Mouse (Mus musculus) Patski (cell line): Measurements from ENCODE around the gene Bank1. TPM values are rescaled to one million over a fixed set of nuclear protein-coding genes. Genes with fewer than 3 reads are reported as not detected.

Source experiments
- ATAC-seq: fragments of 100-300 bp; one replicate; pipeline ENCODE4 v1.8.0; 2021
- CTCF ChIA-PET: fragments of 350-600 bp; sonication (Branson Sonifier 250); formaldehyde crosslinking; loops from one replicate; lab custom pipeline; 2022; ENCODE audit warnings: inconsistent platforms; lab: Charles Lee
- POLR2A ChIA-PET: fragments of 350-600 bp; sonication (Branson Sonifier 250); formaldehyde crosslinking; loops from one replicate; lab custom pipeline; 2022; ENCODE audit warnings: antibody characterized with exemption, inconsistent platforms; lab: Charles Lee
- DNase-seq: peaks from one replicate; pipeline ENCODE4 v3.0.0-alpha.2; 2011; ENCODE audit warnings: low read depth, low spot score
- H3K27me3 ChIP-seq: fragments of 371-371 bp; one replicate; pipeline ENCODE4 v1.5.1; 2021
- CTCF ChIP-seq: fragments of 100-300 bp; IDR thresholded peaks from one replicate; pipeline ENCODE4 v1.5.1; 2021
- in situ Hi-C: fragments of 300-500 bp; cut with MboI; formaldehyde crosslinking; loops from 3 replicates; pipeline ENCODE4 v1.11.1; 2018; ENCODE audit warnings: low pct_unique_long_range_greater_than_20kb, mixed read lengths
- polyA plus RNA-seq: library from polyadenylated mRNA; unstranded; gene quantifications from one replicate; pipeline ENCODE4 v1.2.3, GENCODE M21; 2021

The Bank1 gene
- polyA plus RNA-seq, 1 experiment from 2014 or later = 0.28 TPM

DNA sequence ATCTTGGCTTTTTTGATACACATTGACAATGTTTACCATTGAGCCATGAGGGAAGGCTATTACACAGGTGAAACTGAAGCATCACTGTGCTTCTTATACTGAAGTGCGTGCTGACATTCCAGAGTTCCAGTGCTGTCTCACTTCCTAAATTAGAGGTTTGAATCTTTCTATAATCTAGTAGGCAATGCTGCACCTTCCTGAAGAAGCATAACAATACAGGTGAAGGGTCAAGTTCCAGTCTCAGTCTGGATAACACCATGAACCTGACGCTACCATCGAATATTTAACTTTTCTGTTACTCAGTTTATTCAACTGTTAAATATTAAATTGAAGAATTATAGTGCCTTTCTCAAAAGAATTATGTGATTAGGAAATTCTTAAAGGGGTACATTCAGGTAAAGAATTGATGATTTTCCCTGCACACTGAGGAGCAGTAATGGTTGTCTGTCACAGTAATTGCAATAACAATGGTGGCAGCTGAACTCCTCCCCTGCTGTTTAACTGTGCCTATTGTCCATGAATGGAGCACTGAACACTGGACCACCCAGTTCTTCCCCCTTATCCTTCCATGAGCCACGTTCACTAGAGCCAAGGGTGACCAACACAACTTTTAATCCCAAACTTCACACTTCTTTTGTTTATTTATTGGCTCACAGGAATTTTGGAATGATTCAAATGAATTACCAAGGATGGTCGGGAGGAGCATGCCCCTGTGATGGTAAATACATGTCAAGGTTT, 210.2 kb downstream of the Bank1 start:
- no peak for ATAC-seq
- no peak for DNase-seq
- in situ Hi-C loops = no loop called here
- POLR2A ChIA-PET = interaction anchor here (1.1 kb wide), 1 partner anchor 12 kb away, joined by 3 read pairs; no protein-coding TSS in a partner anchor
- no peak for TF ChIP-seq CTCF
- CTCF ChIA-PET = interaction anchor here (1.2 to 1.5 kb wide), 4 partner anchors 12 to 31 kb away, joined by 3 to 6 read pairs (median 3); no protein-coding TSS in a partner anchor
- no peaks in the 10 kb centered on the region for H3K27me3 ChIP-seq

DNA sequence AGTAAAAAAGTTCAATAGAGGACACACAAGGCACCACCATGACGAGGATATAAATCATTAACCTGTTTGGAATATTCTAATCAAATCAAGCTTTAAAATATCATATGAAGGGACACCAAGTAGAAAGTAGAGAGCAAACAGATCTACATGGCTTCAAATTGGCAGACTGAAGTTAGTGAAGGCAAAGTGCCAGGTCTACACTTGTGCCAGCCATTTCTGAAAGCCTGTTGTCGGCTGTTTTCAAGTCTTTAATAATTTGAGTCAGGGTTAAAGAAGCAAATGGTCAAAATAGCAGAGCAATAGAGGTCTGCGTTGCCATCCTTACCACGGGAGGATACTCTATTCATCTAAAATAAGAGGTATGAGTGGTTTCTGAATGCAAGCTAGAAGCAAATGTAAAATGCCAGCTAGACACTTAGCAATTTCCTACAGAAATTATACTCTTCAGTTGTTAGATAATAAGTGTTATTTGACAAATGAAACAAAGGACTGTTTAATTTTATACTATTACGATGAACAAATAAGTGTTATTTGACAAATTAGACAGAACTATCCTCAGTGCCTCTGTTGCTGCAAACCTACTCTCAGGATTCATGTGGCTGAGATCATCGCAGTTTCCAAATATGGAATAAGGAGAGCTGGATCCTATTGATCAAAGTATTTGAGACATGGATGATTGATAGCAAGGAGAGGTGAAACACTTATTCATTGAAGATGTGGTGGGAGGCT, 216.3 kb downstream of the Bank1 start:
- ATAC-seq (no peak), DNase-seq (no peak)
- TF ChIP-seq CTCF = no peak
- ChIA-PET CTCF (interaction anchor here (1.1 kb wide), 1 partner anchor 42 kb away, joined by 3 read pairs; no protein-coding TSS in a partner anchor), POLR2A (interaction anchor here (0.6 kb wide), 1 partner anchor 51 kb away, joined by 3 read pairs; no protein-coding TSS in a partner anchor)
- in situ Hi-C loops = no loop called here
- H3K27me3 ChIP-seq = peaks cover 5% of the 10 kb centered on the region

DNA sequence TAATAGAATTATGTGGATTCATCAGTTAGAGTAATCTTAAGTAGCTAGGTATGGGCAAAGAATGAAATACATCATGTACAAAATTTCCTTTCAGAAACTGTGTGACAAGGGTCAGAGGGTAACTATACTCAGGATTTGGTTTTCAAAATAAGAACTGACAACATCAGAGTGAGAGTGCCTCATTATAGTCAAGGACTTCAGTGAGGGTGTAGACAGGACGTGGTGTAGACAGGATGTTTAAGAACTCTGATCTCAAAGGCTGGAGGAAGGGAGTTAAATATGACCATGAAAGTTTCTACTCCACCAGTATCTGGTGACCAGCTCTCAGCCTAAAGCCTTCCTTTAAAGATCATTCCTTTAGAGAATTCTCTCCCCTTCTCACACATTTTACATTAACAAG, 219.4 kb downstream of the Bank1 start:
- in situ Hi-C loops = no loop called here
- DNase-seq (no peak), ATAC-seq (no peak)
- POLR2A ChIA-PET = no interaction called here
- peaks cover 10% of the 10 kb centered on the region for H3K27me3 ChIP-seq
- TF ChIP-seq CTCF = no peak
- CTCF ChIA-PET = interaction anchor here (1.2 to 2.5 kb wide), 3 partner anchors 15 to 23 kb away, joined by 3 to 7 read pairs (median 6); no protein-coding TSS in a partner anchor

DNA sequence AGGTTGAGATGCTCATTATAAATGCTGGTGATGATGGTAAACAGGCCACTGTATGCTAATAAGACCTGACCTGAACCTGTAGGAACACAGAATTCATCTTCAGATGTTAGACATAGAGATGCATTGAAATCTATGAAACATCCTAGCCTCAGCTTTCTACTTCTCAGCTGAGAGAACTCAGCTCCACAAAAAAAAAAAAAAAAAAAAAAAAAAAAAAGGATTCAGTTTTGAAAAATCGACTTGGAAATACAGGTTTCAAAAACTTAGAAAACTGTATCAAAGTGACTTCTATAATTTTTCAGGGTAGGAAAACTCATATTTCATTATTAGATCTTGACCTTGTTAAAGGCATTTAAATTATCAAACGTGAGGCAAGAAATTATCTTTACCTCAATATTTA, 222.5 kb downstream of the Bank1 start:
- H3K27me3 ChIP-seq = peaks cover 10% of the 10 kb centered on the region
- in situ Hi-C loops = no loop called here
- ATAC-seq (no peak), DNase-seq (no peak)
- CTCF ChIA-PET = no interaction called here
- no peak for TF ChIP-seq CTCF
- POLR2A ChIA-PET = no interaction called here

DNA sequence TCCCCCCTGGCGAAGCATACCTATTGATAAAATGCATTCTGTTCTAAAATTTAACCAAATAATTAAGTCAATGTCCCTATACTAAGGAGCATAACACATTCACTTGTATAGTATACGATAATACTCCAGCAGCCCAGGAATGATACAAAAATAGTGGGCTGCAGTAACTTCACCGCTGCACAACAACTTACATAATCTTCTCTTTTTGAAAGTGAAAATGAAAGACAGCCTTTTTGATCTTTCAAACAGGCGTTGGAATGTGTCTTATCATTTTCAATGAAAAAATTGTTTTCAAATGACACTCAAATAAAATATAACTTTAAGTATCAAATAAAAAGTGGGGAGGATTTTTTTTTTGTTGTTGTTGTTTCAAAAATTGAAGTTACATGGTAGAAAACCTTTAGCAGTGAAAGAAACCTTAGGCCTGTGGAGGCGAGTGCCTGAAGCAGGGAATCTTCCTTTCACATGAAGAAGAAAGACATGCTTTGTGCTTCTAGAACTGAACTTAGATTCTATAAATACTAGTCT, 224.8 kb downstream of the Bank1 start:
- CTCF ChIA-PET = no interaction called here
- no peak for DNase-seq
- peaks cover 6% of the 10 kb centered on the region for H3K27me3 ChIP-seq
- ATAC-seq = no peak
- in situ Hi-C loops = no loop called here
- POLR2A ChIA-PET = no interaction called here
- TF ChIP-seq CTCF = no peak

DNA sequence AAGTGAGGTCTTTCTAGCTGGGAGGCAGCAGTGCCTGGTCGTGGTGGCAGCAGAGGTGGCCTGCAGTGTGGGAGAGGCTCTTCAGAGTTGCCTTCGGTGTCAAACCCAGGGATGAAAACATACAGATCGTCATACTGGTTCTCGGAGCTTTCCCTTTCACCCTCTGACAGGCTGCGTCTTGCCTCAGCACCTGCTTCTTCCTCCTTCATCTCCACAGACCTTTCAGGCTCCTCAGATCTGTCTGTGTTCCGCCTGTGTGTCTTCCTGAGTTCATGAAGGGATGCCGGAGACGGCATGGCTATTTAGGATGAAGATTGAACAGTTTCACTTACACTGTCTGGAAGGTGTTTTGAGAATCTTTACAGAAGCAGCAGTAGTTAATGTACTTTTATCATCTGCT, 225.6 kb downstream of the Bank1 start:
- no peak for TF ChIP-seq CTCF
- POLR2A ChIA-PET = no interaction called here
- no peak for DNase-seq
- CTCF ChIA-PET = no interaction called here
- peaks cover 6% of the 10 kb centered on the region for H3K27me3 ChIP-seq
- ATAC-seq = no peak
- in situ Hi-C loops = no loop called here

DNA sequence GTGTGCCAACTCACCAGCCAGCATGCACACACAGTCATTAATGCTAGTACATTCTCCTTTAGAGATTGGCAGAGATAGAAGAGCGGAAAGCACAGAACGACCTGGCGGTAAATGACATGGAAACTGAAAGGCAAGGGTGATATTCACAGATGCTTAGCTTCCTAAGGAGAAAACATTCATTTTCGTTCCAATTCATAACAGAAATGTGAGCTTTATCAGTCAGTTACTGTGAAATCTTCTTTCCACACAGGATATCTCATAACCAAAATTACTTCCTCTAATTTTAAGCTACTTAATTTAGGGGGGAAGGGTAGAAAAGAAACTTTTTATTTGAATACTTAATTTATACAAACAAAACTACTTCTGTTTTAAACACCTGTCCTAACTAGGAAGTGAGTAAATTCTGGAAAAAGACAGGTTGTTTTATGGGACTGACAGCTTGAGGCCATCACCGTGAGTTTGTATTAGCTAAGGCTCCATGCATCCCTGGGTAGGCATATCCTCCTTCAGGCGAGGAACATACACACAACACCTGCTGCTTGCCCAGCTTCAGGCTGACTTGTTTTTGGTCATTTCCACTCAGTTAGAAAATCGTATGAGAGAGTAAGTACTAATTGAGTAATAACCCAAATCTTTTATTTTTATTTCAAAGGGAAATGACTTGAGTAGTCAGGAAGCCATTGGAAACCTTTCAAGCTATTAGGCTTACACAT, 238.8 kb downstream of the Bank1 start:
- H3K27me3 ChIP-seq = no peaks in the 10 kb centered on the region
- ChIA-PET CTCF (interaction anchor here (0.9 to 2.1 kb wide), 2 partner anchors 20 to 120 kb away, joined by 3 to 7 read pairs; no protein-coding TSS in a partner anchor), POLR2A (no interaction called here)
- in situ Hi-C loops = no loop called here
- ATAC-seq (no peak), DNase-seq (no peak)
- TF ChIP-seq CTCF = no peak

DNA sequence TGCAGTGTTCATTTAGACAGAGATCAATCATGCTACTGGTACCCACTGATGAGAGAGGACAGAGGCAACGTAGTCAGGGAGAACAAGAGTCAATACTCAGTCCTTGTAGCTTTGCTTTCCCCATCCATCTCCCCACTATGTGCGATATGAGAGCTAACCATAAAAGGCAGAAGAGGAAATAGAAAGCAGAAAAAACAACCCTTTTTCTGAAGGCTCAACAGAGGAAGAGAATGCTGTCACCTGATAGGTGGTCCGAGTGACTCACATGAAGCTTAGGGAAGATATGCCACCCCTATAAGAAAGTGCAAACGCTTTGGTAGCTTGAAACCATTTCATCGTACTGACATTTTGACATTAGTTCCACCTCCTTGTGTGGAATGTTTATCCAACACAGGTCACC, 239.4 kb downstream of the Bank1 start:
- CTCF ChIA-PET = interaction anchor here (2.1 kb wide), 1 partner anchor 21 kb away, joined by 7 read pairs; no protein-coding TSS in a partner anchor
- ATAC-seq (no peak), DNase-seq (no peak)
- in situ Hi-C loops = no loop called here
- H3K27me3 ChIP-seq = no peaks in the 10 kb centered on the region
- no peak for TF ChIP-seq CTCF
- POLR2A ChIA-PET = interaction anchor here (0.6 kb wide), 1 partner anchor 17 kb away, joined by 6 read pairs; no protein-coding TSS in a partner anchor

DNA sequence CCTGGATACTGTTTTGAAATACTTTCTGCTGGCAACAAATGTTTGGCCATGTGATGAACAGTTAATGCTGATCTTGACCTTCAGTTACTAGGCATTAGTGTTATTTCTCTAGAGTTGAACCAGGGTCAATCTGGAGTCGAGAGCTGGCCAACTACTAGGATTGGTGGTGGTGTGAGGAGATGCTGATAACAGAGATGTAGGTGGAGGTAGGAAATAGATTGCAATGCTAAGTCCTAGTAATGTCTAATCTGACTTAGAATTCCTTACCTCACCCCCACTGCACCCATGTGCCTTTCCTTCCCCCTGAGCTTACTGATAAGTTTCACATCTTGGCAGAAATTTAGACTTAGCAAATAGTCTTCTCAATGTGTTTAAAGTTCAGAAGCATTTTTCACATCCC, 240.8 kb downstream of the Bank1 start:
- in situ Hi-C loops = no loop called here
- POLR2A ChIA-PET = interaction anchor here (0.6 kb wide), 1 partner anchor 143 kb away, joined by 4 read pairs; no protein-coding TSS in a partner anchor
- CTCF ChIA-PET = no interaction called here
- TF ChIP-seq CTCF = no peak
- DNase-seq (no peak), ATAC-seq (no peak)
- H3K27me3 ChIP-seq = no peaks in the 10 kb centered on the region

DNA sequence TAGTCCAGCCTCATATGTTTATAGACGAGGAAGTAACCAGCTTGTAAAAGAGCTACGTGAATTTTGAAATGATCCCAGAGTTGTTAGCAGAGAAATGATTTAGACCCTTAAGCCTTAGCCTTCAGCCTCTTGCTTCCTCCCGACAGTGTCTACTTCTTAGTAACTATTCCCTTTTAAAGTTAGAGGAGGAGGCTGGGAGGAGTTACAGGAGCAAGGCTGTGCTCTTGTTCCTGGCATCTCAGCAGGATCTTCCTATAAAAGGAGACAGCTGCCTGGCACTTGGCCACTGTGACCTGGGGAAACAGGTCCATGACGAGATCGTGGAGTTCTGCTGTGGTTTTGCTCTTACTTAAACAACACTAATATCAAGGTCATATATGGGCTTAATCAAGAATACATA, 241.8 kb downstream of the Bank1 start:
- no peak for TF ChIP-seq CTCF
- DNase-seq (no peak), ATAC-seq (no peak)
- H3K27me3 ChIP-seq = no peaks in the 10 kb centered on the region
- CTCF ChIA-PET = interaction anchor here (1.1 kb wide), 1 partner anchor 13 kb away, joined by 3 read pairs; no protein-coding TSS in a partner anchor
- in situ Hi-C loops = no loop called here
- POLR2A ChIA-PET = no interaction called here
